Mouse (Mus musculus) embryonic facial prominence, embryonic 11.5 days (tissue): ENCODE measurements around the gene Fkbp15. TPM values are rescaled to one million over a fixed set of nuclear protein-coding genes. Genes with fewer than 3 reads are reported as not detected.

Experiments
- ATAC-seq: fragments of 200-750 bp; cut with Nextera tagmentation; replicated peaks from 2 replicates; pipeline ENCODE4 v1.8.0; 2017; ENCODE audit warnings: low read depth; ENCODE audit not compliant: insufficient number of reproducible peaks, low FRiP score, low TSS enrichment
- DNase-seq: peaks from one replicate; pipeline ENCODE4 v3.0.0-alpha.2; 2015; ENCODE audit warnings: low spot score
- H3K27ac ChIP-seq: fragments of 300-500 bp; sonication (generic); replicated peaks from 2 replicates; pipeline ENCODE4 v1.5.1; 2014; ENCODE audit warnings: mild to moderate bottlenecking, low read depth, low read length, control low read depth
- H3K27me3 ChIP-seq: fragments of 300-500 bp; sonication (generic); 2 replicates; pipeline ENCODE4 v1.6.1; 2014; ENCODE audit warnings: mild to moderate bottlenecking, low read length, moderate library complexity, mixed read lengths; ENCODE audit not compliant: control insufficient read depth, insufficient read depth
- H3K36me3 ChIP-seq: fragments of 300-500 bp; sonication (generic); replicated peaks from 2 replicates; pipeline ENCODE4 v1.6.1; 2014; ENCODE audit warnings: low read depth, mild to moderate bottlenecking, low read length, moderate library complexity, mixed read lengths; ENCODE audit not compliant: control insufficient read depth, insufficient read depth
- H3K4me1 ChIP-seq: fragments of 300-500 bp; sonication (generic); 2 replicates; pipeline ENCODE4 v1.6.1; 2014; ENCODE audit warnings: low read length, mixed read lengths; ENCODE audit not compliant: control insufficient read depth, insufficient read depth
- H3K4me2 ChIP-seq: fragments of 300-500 bp; sonication (generic); 2 replicates; pipeline ENCODE4 v1.6.1; 2014; ENCODE audit warnings: low read depth, mild to moderate bottlenecking, control low read depth, low read length, moderate library complexity
- H3K4me3 ChIP-seq: fragments of 300-500 bp; sonication (generic); 2 replicates; pipeline ENCODE4 v1.5.1; 2014; ENCODE audit warnings: low read depth, low read length, control low read depth
- H3K9ac ChIP-seq: fragments of 300-500 bp; sonication (generic); replicated peaks from 2 replicates; pipeline ENCODE4 v1.6.1; 2014; ENCODE audit warnings: mild to moderate bottlenecking, control low read depth, low read length
- H3K9me3 ChIP-seq: fragments of 300-500 bp; sonication (generic); replicated peaks from 2 replicates; pipeline ENCODE4 v1.6.1; 2016; ENCODE audit warnings: mild to moderate bottlenecking, low read length, inconsistent platforms, mixed read lengths; ENCODE audit not compliant: control insufficient read depth
- WGBS: fragments of 180-500 bp; shearing (Covaris S2); extraction: QIAGEN DNeasy Blood & Tissue Kit; methylation state at CpG from one replicate; pipeline ENCODE4 v1.1.7; 2014; 5-methylcytosine and 5-hydroxymethylcytosine counted together
- polyA plus RNA-seq: library from polyadenylated mRNA; unstranded; fragments of >200 nt; fragmentation: Nextera tagmentation; extraction: Ambion mirVana; gene quantifications from 2 replicates; pipeline ENCODE4 v1.2.1, GENCODE M21; 2014

Fkbp15 gene
- polyA plus RNA-seq, 1 experiment from 2014 or later, result 16.3 TPM

DNA sequence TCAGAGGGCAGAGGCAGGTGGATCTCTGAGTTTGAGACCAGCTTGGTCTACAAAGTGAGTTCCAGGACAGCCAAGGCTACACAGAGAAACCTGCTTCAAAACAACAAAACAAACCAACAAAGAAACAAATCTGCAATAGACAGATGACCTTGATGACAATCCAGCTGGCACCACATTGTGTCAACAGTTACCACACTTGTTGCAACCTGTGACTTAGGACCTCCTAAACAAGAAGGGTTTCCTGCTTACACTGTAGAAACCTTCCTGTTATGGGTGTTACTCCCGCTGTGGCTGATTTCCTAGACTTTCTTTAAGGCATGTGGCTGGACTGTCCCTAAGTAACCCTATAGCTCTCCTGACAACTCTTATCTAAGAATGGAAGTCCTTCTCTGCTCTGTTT is 35.5 kb upstream of the Fkbp15 start:
- H3K36me3 ChIP-seq, result peaks cover 7% of the 10 kb centered on the region
- no peaks in the 10 kb centered on the region for H3K27me3 ChIP-seq
- H3K4me1 ChIP-seq, result no peaks in the 10 kb centered on the region
- no peak overlapping the region for H3K4me3 ChIP-seq
- H3K9ac ChIP-seq, result no peak overlapping the region
- ATAC-seq (no peak), DNase-seq (no peak)
- WGBS, result 93% methylated on average over 1 of the region's 1 CpGs
- H3K4me2 ChIP-seq, result no peak overlapping the region
- no peaks in the 10 kb centered on the region for H3K9me3 ChIP-seq
- no peak overlapping the region for H3K27ac ChIP-seq

- 67% methylated on average over 6 of the region's 6 CpGs for WGBS
- ATAC-seq, result no peak
- Histone ChIP-seq H3K9ac (no peak overlapping the region), H3K9me3 (no peaks in the 10 kb centered on the region), H3K27me3 (no peaks in the 10 kb centered on the region), H3K36me3 (peaks cover 4% of the 10 kb centered on the region), H3K4me1 (no peaks in the 10 kb centered on the region), H3K27ac (no peak overlapping the region), H3K4me3 (no peak overlapping the region), H3K4me2 (no peak overlapping the region)
- DNase-seq, result peak; percentile 11
These were observed 33.1 kb upstream of the Fkbp15 start for GRCm38 (mm10) chr4:62393459-62393858.

DNA sequence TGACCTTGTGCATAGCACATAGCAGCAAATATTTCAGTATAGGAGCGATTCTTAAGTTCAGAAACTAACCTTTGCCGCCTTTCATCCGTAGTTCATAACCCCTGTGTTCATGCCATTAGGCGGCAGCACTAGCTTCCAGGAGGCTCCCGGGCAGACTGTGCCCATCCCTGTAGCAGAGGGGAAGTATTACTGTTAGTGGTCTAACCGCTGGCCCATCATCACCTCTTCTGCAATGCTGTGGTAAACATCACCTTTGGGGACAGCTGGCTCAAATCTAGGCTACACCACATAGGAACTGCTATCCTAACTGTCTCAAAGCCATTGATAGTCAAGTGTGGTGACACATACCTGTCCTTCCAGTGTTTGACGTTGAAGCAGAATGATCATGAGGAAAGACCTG is 31.5 kb upstream of the Fkbp15 start:
- ATAC-seq (no peak), DNase-seq (no peak)
- Histone ChIP-seq H3K4me2 (no peak overlapping the region), H3K27ac (no peak overlapping the region), H3K27me3 (no peaks in the 10 kb centered on the region), H3K4me1 (no peaks in the 10 kb centered on the region), H3K36me3 (peaks cover 4% of the 10 kb centered on the region), H3K4me3 (no peak overlapping the region), H3K9ac (no peak overlapping the region), H3K9me3 (no peaks in the 10 kb centered on the region)
- 85% methylated on average over 7 of the region's 7 CpGs for WGBS

GRCm38 (mm10) chr4:62389592-62390512 is 29.5 kb upstream of the Fkbp15 start:
- no peak overlapping the region for H3K4me2 ChIP-seq
- 89% methylated on average over 5 of the region's 5 CpGs for WGBS
- DNase-seq (no peak), ATAC-seq (no peak)
- no peak overlapping the region for H3K9ac ChIP-seq
- no peak overlapping the region for H3K27ac ChIP-seq
- no peak overlapping the region for H3K4me3 ChIP-seq
- no peaks in the 10 kb centered on the region for H3K36me3 ChIP-seq
- no peaks in the 10 kb centered on the region for H3K4me1 ChIP-seq
- no peaks in the 10 kb centered on the region for H3K9me3 ChIP-seq
- H3K27me3 ChIP-seq, result no peaks in the 10 kb centered on the region

DNA sequence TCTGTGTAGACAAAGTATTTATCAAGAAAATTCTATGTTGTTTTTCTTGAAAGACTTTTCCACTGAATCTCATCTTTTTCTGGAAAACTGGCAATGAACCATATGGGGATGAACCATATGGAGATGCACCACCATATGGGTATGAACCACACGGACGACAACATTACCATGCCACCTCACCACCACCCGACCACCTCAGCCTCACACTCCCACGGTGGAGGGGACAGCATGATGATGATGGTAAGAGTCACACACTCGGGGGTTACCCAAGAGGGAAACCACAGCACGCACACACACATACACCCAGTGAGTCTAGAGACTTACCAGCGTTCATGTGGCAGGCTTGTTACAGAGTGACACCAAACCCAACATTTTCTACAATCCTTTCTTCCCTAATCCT is 25.1 kb upstream of the Fkbp15 start:
- 94% methylated on average over 7 of the region's 7 CpGs for WGBS

GRCm38 (mm10) chr4:62384159-62384558 is 23.8 kb upstream of the Fkbp15 start:
- no peak overlapping the region for H3K27ac ChIP-seq
- H3K4me3 ChIP-seq, result no peak overlapping the region
- ATAC-seq (no peak), DNase-seq (no peak)
- H3K9ac ChIP-seq, result no peak overlapping the region
- no peak overlapping the region for H3K4me2 ChIP-seq
- no peaks in the 10 kb centered on the region for H3K27me3 ChIP-seq
- H3K36me3 ChIP-seq, result no peaks in the 10 kb centered on the region
- no peaks in the 10 kb centered on the region for H3K4me1 ChIP-seq
- WGBS, result 88% methylated on average over 1 of the region's 1 CpGs
- H3K9me3 ChIP-seq, result no peaks in the 10 kb centered on the region

More for the DNA sequence above, 25.1 kb upstream of the Fkbp15 start:
- no peaks in the 10 kb centered on the region for H3K9me3 ChIP-seq
- H3K27ac ChIP-seq, result no peak overlapping the region
- H3K9ac ChIP-seq, result no peak overlapping the region
- DNase-seq (no peak), ATAC-seq (no peak)
- H3K36me3 ChIP-seq, result no peaks in the 10 kb centered on the region
- no peaks in the 10 kb centered on the region for H3K4me1 ChIP-seq
- H3K4me2 ChIP-seq, result no peak overlapping the region
- H3K4me3 ChIP-seq, result no peak overlapping the region
- no peaks in the 10 kb centered on the region for H3K27me3 ChIP-seq

GRCm38 (mm10) chr4:62383752-62384151 is 23.4 kb upstream of the Fkbp15 start:
- Histone ChIP-seq H3K4me3 (no peak overlapping the region), H3K27ac (no peak overlapping the region), H3K9me3 (no peaks in the 10 kb centered on the region), H3K9ac (no peak overlapping the region), H3K36me3 (no peaks in the 10 kb centered on the region), H3K4me2 (no peak overlapping the region), H3K27me3 (no peaks in the 10 kb centered on the region), H3K4me1 (no peaks in the 10 kb centered on the region)
- 85% methylated on average over 7 of the region's 7 CpGs for WGBS
- DNase-seq, result no peak
- no peak for ATAC-seq

DNA sequence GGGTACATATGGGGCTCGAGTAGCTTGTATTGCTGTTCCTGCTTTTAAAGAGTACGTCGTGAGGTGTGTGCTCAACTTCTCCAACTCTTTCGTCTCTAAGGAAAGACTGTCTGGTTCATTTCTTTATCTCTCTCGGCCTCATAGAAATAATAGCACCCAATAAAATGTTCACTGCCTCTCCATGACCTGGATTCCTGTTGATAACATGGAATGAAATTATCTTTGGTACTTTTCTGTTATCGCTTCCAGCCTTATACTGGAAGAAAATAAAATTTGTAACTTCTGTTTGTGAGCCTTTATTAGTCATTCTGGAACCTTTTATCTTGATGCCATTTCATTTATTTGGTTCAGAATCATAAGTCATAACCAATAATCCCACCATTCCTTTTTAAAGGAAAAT is 22.9 kb upstream of the Fkbp15 start:
- no peak overlapping the region for H3K4me2 ChIP-seq
- H3K27ac ChIP-seq, result no peak overlapping the region
- no peaks in the 10 kb centered on the region for H3K27me3 ChIP-seq
- no peaks in the 10 kb centered on the region for H3K9me3 ChIP-seq
- DNase-seq, result no peak
- 93% methylated on average over 6 of the region's 6 CpGs for WGBS
- no peaks in the 10 kb centered on the region for H3K4me1 ChIP-seq
- no peak for ATAC-seq
- H3K36me3 ChIP-seq, result no peaks in the 10 kb centered on the region
- no peak overlapping the region for H3K9ac ChIP-seq
- no peak overlapping the region for H3K4me3 ChIP-seq
